17 mouse cellular contexts compared by ENCODE assay signal in genomic region chr10:116297854-116298253, GRCm38 (mm10). TPM values are rescaled to one million over a fixed set of nuclear protein-coding genes. Genes with fewer than 3 reads are reported as not detected.
A peak's percentile ranks its signal among the peaks of the same experiment; 100 is the strongest.
DNase-seq lines count a peak whose midpoint lies in the region; ATAC-seq and TF ChIP-seq lines count a peak whose summit lies in the region.
"Had no signal": no experiment of that assay in that cellular context is flagged by ENCODE, and none has a peak within 500 bp of the region (broad histone marks: within the 10 kb centered on the region; RNA-seq: fewer than 3 reads in every experiment).

No protein-coding gene starts in this region.

- no peak for ATAC-seq in heart, embryonic 13.5 days (ENCODE audit: extremely low read depth, insufficient number of reproducible peaks, low FRiP score, low TSS enrichment)
- no peak for ATAC-seq in midbrain, embryonic 11.5 days (ENCODE audit: low FRiP score)
- no peak for ATAC-seq in midbrain, embryonic 15.5 days (replicated peaks)
- ATAC-seq in lung, postnatal 0 days = peak; percentile 65
- ATAC-seq: forebrain, postnatal 0 days; liver, postnatal 0 days; midbrain, embryonic 16.5 days; Patski had no signal

- DNase-seq in heart, postnatal 36 days = no peak
- DNase-seq in midbrain, embryonic 11.5 days (ENCODE audit: low spot score, missing footprints) = peak; percentile 78
- DNase-seq in lung, postnatal 0 days (ENCODE audit: low spot score) = peak; percentile 68
- DNase-seq in yolk sac, embryonic 10.5 days (ENCODE audit: low spot score) = peak; percentile 55
- DNase-seq in thymus, postnatal 14 days = no peak
- no peak for DNase-seq in limb, embryonic 10.5 days (ENCODE audit: low spot score)
- DNase-seq: adrenal gland, adult 2 months; cerebellum, postnatal 25 days; forebrain, postnatal 0 days; gastrocnemius, postnatal 36 days; liver, postnatal 0 days; right cerebral cortex, adult 18-20 months had no signal

- H3K9ac ChIP-seq in heart, embryonic 13.5 days = no peak overlapping the region
- H3K9ac ChIP-seq in midbrain, embryonic 11.5 days (ENCODE audit: low read length) = no peak overlapping the region
- no peak overlapping the region for H3K9ac ChIP-seq in midbrain, embryonic 15.5 days
- no peak overlapping the region for H3K9ac ChIP-seq in lung, postnatal 0 days (replicated peaks; ENCODE audit: low read depth)
- H3K9ac ChIP-seq: forebrain, postnatal 0 days; kidney, embryonic 15.5 days; liver, postnatal 0 days had no signal

- no peak for TF ChIP-seq CTCF in lung, postnatal 0 days (IDR thresholded peaks at IDR 0.05)

- no peaks in the 10 kb centered on the region for H3K9me3 ChIP-seq in heart, embryonic 13.5 days
- no peaks in the 10 kb centered on the region for H3K9me3 ChIP-seq in midbrain, embryonic 11.5 days (ENCODE audit: control insufficient read depth, low read length)
- no peaks in the 10 kb centered on the region for H3K9me3 ChIP-seq in midbrain, embryonic 15.5 days
- no peaks in the 10 kb centered on the region for H3K9me3 ChIP-seq in lung, postnatal 0 days (ENCODE audit: low read length)
- H3K9me3 ChIP-seq in limb, embryonic 10.5 days (replicated peaks) = no peaks in the 10 kb centered on the region
- H3K9me3 ChIP-seq: kidney, embryonic 15.5 days had no signal

- H3K36me3 ChIP-seq in heart, embryonic 13.5 days = no peaks in the 10 kb centered on the region
- no peaks in the 10 kb centered on the region for H3K36me3 ChIP-seq in midbrain, embryonic 11.5 days (ENCODE audit: control insufficient read depth, insufficient read depth, low read length)
- no peaks in the 10 kb centered on the region for H3K36me3 ChIP-seq in midbrain, embryonic 15.5 days (replicated peaks)
- no peaks in the 10 kb centered on the region for H3K36me3 ChIP-seq in lung, postnatal 0 days (ENCODE audit: insufficient read depth, low read length)
- no peaks in the 10 kb centered on the region for H3K36me3 ChIP-seq in limb, embryonic 10.5 days
- H3K36me3 ChIP-seq: kidney, embryonic 15.5 days had no signal

- H3K27me3 ChIP-seq in heart, embryonic 13.5 days (replicated peaks) = peaks cover 24% of the 10 kb centered on the region
- H3K27me3 ChIP-seq in midbrain, embryonic 11.5 days (ENCODE audit: control insufficient read depth, insufficient read depth, low read length) = peaks cover 9% of the 10 kb centered on the region
- peaks cover 15% of the 10 kb centered on the region for H3K27me3 ChIP-seq in midbrain, embryonic 15.5 days (replicated peaks)
- H3K27me3 ChIP-seq in lung, postnatal 0 days (replicated peaks; ENCODE audit: insufficient read depth, low read length) = 0 out of 2 replicates have a peak, but pooled peaks cover 4% of the 10 kb centered on the region
- H3K27me3 ChIP-seq in limb, embryonic 10.5 days (ENCODE audit: low read depth, poor library complexity, severe bottlenecking) = peaks cover 39% of the 10 kb centered on the region
- H3K27me3 ChIP-seq: Patski had no signal

- peak overlapping the region; percentile 32 for H3K4me2 ChIP-seq in heart, embryonic 13.5 days
- H3K4me2 ChIP-seq in midbrain, embryonic 11.5 days = no peak overlapping the region
- H3K4me2 ChIP-seq in midbrain, embryonic 15.5 days = no peak overlapping the region
- no peak overlapping the region for H3K4me2 ChIP-seq in lung, postnatal 0 days (replicated peaks; ENCODE audit: low read depth, low read length)
- H3K4me2 ChIP-seq: kidney, embryonic 15.5 days had no signal

- TF ChIP-seq EP300 in lung, postnatal 0 days (IDR thresholded peaks at IDR 0.05) = peak; percentile 95

- no peak overlapping the region for H3K4me3 ChIP-seq in heart, embryonic 13.5 days
- no peak overlapping the region for H3K4me3 ChIP-seq in midbrain, embryonic 11.5 days (ENCODE audit: low read depth, low read length)
- no peak overlapping the region for H3K4me3 ChIP-seq in midbrain, embryonic 15.5 days
- H3K4me3 ChIP-seq in lung, postnatal 0 days (ENCODE audit: low read depth, low read length) = no peak overlapping the region
- H3K4me3 ChIP-seq in limb, embryonic 10.5 days = no peak overlapping the region
- H3K4me3 ChIP-seq: kidney, embryonic 15.5 days had no signal

- no peak overlapping the region for H3K27ac ChIP-seq in heart, embryonic 13.5 days (replicated peaks)
- no peak overlapping the region for H3K27ac ChIP-seq in midbrain, embryonic 11.5 days (ENCODE audit: low read depth, low read length)
- H3K27ac ChIP-seq in midbrain, embryonic 15.5 days = no peak overlapping the region
- H3K27ac ChIP-seq in lung, postnatal 0 days (ENCODE audit: low read length) = 0 out of 2 replicates have a peak overlapping the region, but pooled peaks have one; percentile 4
- H3K27ac ChIP-seq in limb, embryonic 10.5 days = no peak overlapping the region
- H3K27ac ChIP-seq: kidney, embryonic 15.5 days had no signal

- WGBS in heart, embryonic 13.5 days = 44% methylated on average over 12 of the region's 12 CpGs
- WGBS in midbrain, embryonic 11.5 days = 76% methylated on average over 12 of the region's 12 CpGs
- WGBS in midbrain, embryonic 15.5 days = 88% methylated on average over 12 of the region's 12 CpGs
- WGBS in lung, postnatal 0 days = 13% methylated on average over 12 of the region's 12 CpGs
- WGBS in limb, embryonic 10.5 days = 82% methylated on average over 12 of the region's 12 CpGs

- intact Hi-C loops in heart, postnatal 36 days (cut with DNase I) = no loop called here

- peaks cover 39% of the 10 kb centered on the region for H3K4me1 ChIP-seq in heart, embryonic 13.5 days
- peaks cover 5% of the 10 kb centered on the region; the same call in 1 of the 2 replicates for H3K4me1 ChIP-seq in midbrain, embryonic 11.5 days (ENCODE audit: control insufficient read depth, insufficient read depth, low read length)
- H3K4me1 ChIP-seq in midbrain, embryonic 15.5 days = peaks cover 12% of the 10 kb centered on the region
- H3K4me1 ChIP-seq in lung, postnatal 0 days (ENCODE audit: insufficient read depth, low read depth, low read length) = no peaks in the 10 kb centered on the region
- peaks cover 14% of the 10 kb centered on the region for H3K4me1 ChIP-seq in limb, embryonic 10.5 days

RNA-seq across cellular contexts. Expression of gene Ptprb, which starts 22.5 kb away (rescaled TPM):
- 5.4 and 6.4 TPM in 2 replicates for polyA plus RNA-seq in heart, embryonic 13.5 days (2015; fragmentation: Nextera tagmentation; extraction: Ambion mirVana)
- total RNA-seq in heart, postnatal 36 days (2021) = 10 to 100 TPM; 71.9 to 83.3 TPM
- 2.9 and 3.1 TPM in 2 replicates for polyA plus RNA-seq in midbrain, embryonic 11.5 days (2014; fragmentation: Nextera tagmentation; extraction: Ambion mirVana)
- 3.6 and 3.9 TPM in 2 replicates for polyA plus RNA-seq in midbrain, embryonic 15.5 days (2015; fragmentation: Nextera tagmentation; extraction: Ambion mirVana)
- polyA plus RNA-seq in lung, postnatal 0 days (2015; fragmentation: Nextera tagmentation; extraction: Ambion mirVana) = 25.0 and 28.8 TPM in 2 replicates
- 2.0 and 2.2 TPM in 2 replicates for polyA plus RNA-seq in limb, embryonic 10.5 days (2016; fragmentation: Nextera tagmentation; extraction: Ambion mirVana)

Comparison
In these comparisons a context has a peak if more than half of its experiments do, and no peak if none do; other contexts are left out.
1. DNase-seq: peak in midbrain, embryonic 11.5 days (single experiment), lung, postnatal 0 days (single experiment) and yolk sac, embryonic 10.5 days (single experiment); none in heart, postnatal 36 days (0 of 2), thymus, postnatal 14 days (single experiment) and limb, embryonic 10.5 days (single experiment).